Mouse (Mus musculus): ENCODE data around the gene Syvn1.

DNA sequence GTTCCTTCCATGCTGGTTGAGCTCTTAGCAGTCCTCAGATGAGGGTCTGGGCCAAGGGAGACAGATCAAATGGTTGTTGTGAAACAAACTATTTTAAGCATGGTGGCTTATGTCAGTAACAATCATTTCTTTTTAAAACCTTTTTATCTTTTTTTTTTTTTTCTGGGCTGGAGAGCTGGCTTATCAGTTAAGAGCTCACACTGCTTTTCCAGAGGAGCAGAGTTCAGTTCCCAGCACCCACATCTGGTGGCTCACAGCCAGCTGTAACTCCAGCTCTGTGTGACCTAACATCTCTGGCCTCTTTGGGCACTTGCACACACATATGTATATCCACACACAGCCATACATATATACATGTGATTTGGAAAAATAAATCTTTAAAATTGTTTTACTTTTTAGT is 8.7 kb upstream of the Syvn1 start:
- TF ChIP-seq CTCF (IDR thresholded peaks at IDR 0.05; ENCODE audit: low read depth) (no peak), EP300 (optimal IDR thresholded peaks at IDR 0.05) (no peak)

Measured in stomach, postnatal 0 days (tissue).